Mouse (Mus musculus) intestine, embryonic 15.5 days (tissue): Measurements from ENCODE around the gene Ccdc63. TPM values are rescaled to one million over a fixed set of nuclear protein-coding genes. Genes with fewer than 3 reads are reported as not detected.
"Not testable (repeated sequence)": the region's sequence is repeated elsewhere in the genome, so short reads cannot be mapped to it uniquely, and the experiment has no call there.

Experiments
- ATAC-seq: fragments of 200-750 bp; cut with Nextera tagmentation; 2 replicates; pipeline ENCODE4 v1.8.0; 2017; ENCODE audit warnings: moderate TSS enrichment, moderate library complexity
- H3K27ac ChIP-seq: fragments of 300-500 bp; sonication (generic); 2 replicates; pipeline ENCODE4 v1.5.1; 2015; ENCODE audit warnings: mild to moderate bottlenecking, inconsistent platforms
- H3K27me3 ChIP-seq: fragments of 300-500 bp; sonication (generic); replicated peaks from 2 replicates; pipeline ENCODE4 v1.6.1; 2015; ENCODE audit warnings: inconsistent platforms
- H3K36me3 ChIP-seq: fragments of 300-500 bp; sonication (generic); 2 replicates; pipeline ENCODE4 v1.6.1; 2015; ENCODE audit warnings: inconsistent platforms
- H3K4me1 ChIP-seq: fragments of 300-500 bp; sonication (generic); replicated peaks from 2 replicates; pipeline ENCODE4 v1.6.1; 2015; ENCODE audit warnings: inconsistent platforms
- H3K4me2 ChIP-seq: fragments of 300-500 bp; sonication (generic); replicated peaks from 2 replicates; pipeline ENCODE4 v1.6.1; 2015; ENCODE audit warnings: mild to moderate bottlenecking, inconsistent platforms
- H3K4me3 ChIP-seq: fragments of 300-500 bp; sonication (generic); replicated peaks from 2 replicates; pipeline ENCODE4 v1.5.1; 2015; ENCODE audit warnings: inconsistent platforms
- H3K9ac ChIP-seq: fragments of 300-500 bp; sonication (generic); 2 replicates; pipeline ENCODE4 v1.6.1; 2015; ENCODE audit warnings: inconsistent platforms
- H3K9me3 ChIP-seq: fragments of 300-500 bp; sonication (generic); 2 replicates; pipeline ENCODE4 v1.6.1; 2016; ENCODE audit warnings: inconsistent platforms
- WGBS: fragments of 180-500 bp; shearing (Covaris S2); methylation state at CpG from one replicate; pipeline ENCODE4 v1.1.7; 2015; 5-methylcytosine and 5-hydroxymethylcytosine counted together
- polyA plus RNA-seq: library from polyadenylated mRNA; unstranded; fragments of >200 nt; fragmentation: Nextera tagmentation; extraction: Ambion mirVana; gene quantifications from 2 replicates; pipeline ENCODE4 v1.2.1, GENCODE M21; 2015

The Ccdc63 gene
- polyA plus RNA-seq, 1 experiment from 2014 or later: not detected

GRCm38 (mm10) chr5:122164011-122164410 lies 23.4 kb upstream of the Ccdc63 start:
- ATAC-seq: no peak
- Histone ChIP-seq H3K36me3 (peaks cover 20% of the 10 kb centered on the region), H3K4me3 (no peak overlapping the region), H3K27ac (no peak overlapping the region), H3K27me3 (no peaks in the 10 kb centered on the region), H3K9ac (no peak overlapping the region), H3K4me1 (peaks cover 47% of the 10 kb centered on the region), H3K9me3 (no peaks in the 10 kb centered on the region), H3K4me2 (no peak overlapping the region)
- 58% methylated on average over 3 of the region's 3 CpGs for WGBS

- Histone ChIP-seq H3K4me1 (peaks cover 47% of the 10 kb centered on the region), H3K4me2 (0 out of 2 replicates have a peak overlapping the region, but pooled peaks have one; percentile 1), H3K36me3 (peaks cover 15% of the 10 kb centered on the region; the same call in 1 of the 2 replicates), H3K27me3 (no peaks in the 10 kb centered on the region), H3K9ac (no peak overlapping the region), H3K9me3 (no peaks in the 10 kb centered on the region), H3K4me3 (no peak overlapping the region), H3K27ac (no peak overlapping the region)
- WGBS: 46% methylated on average over 6 of the region's 6 CpGs
- no peak for ATAC-seq
Observed at GRCm38 (mm10) chr5:122163194-122163593, 22.6 kb upstream of the Ccdc63 start.

GRCm38 (mm10) chr5:122158557-122159515 lies 18.2 kb upstream of the Ccdc63 start:
- Histone ChIP-seq H3K4me1 (peaks cover 53% of the 10 kb centered on the region), H3K4me2 (peak overlapping the region; percentile 72), H3K27ac (peak overlapping the region; percentile 81), H3K36me3 (peaks cover 4% of the 10 kb centered on the region; the same call in 1 of the 2 replicates), H3K9ac (peak overlapping the region; percentile 90), H3K4me3 (peak overlapping the region; percentile 63), H3K9me3 (no peaks in the 10 kb centered on the region), H3K27me3 (no peaks in the 10 kb centered on the region)
- ATAC-seq: peak; percentile 7; the same call in 1 of the 2 replicates
- 2% methylated on average over 30 of the region's 42 CpGs for WGBS

GRCm38 (mm10) chr5:122157827-122158381 lies 17.3 kb upstream of the Ccdc63 start, which contains the start of gene Ppp1cc:
Gene Ppp1cc (plus strand): TSS chr5:122158278.
- peak; percentile 91 for ATAC-seq
- H3K9ac ChIP-seq: peak within 1 kb of the TSS; percentile 90
- H3K27me3 ChIP-seq: no peaks in the 10 kb centered on the region
- peak within 1 kb of the TSS; percentile 72 for H3K4me2 ChIP-seq
- H3K36me3 ChIP-seq: 0 out of 2 replicates have a peak, but pooled peaks cover 2% of the 10 kb centered on the region
- under 1% methylated on average over 52 of the region's 54 CpGs for WGBS
- H3K27ac ChIP-seq: peak within 1 kb of the TSS; percentile 89
- peak within 1 kb of the TSS; percentile 63 for H3K4me3 ChIP-seq
- no peaks in the 10 kb centered on the region for H3K9me3 ChIP-seq
- peaks cover 45% of the 10 kb centered on the region for H3K4me1 ChIP-seq

GRCm38 (mm10) chr5:122156486-122156885 lies 15.9 kb upstream of the Ccdc63 start:
- Histone ChIP-seq H3K4me2 (no peak overlapping the region), H3K9ac (no peak overlapping the region), H3K4me3 (no peak overlapping the region), H3K27me3 (no peaks in the 10 kb centered on the region), H3K9me3 (no peaks in the 10 kb centered on the region), H3K4me1 (peaks cover 32% of the 10 kb centered on the region), H3K36me3 (0 out of 2 replicates have a peak, but pooled peaks cover 1% of the 10 kb centered on the region), H3K27ac (no peak overlapping the region)
- no peak for ATAC-seq
- 57% methylated on average over 2 of the region's 2 CpGs for WGBS

- Histone ChIP-seq H3K9ac (no peak overlapping the region), H3K27ac (peak overlapping the region; percentile 42; the same call in 1 of the 2 replicates), H3K27me3 (no peaks in the 10 kb centered on the region), H3K36me3 (no peaks in the 10 kb centered on the region), H3K4me1 (peaks cover 23% of the 10 kb centered on the region), H3K4me2 (no peak overlapping the region), H3K4me3 (no peak overlapping the region), H3K9me3 (no peaks in the 10 kb centered on the region)
- peak; percentile 57 for ATAC-seq
Observed at GRCm38 (mm10) chr5:122155613-122156012, 15.0 kb upstream of the Ccdc63 start.

- WGBS: 63% methylated on average over 3 of the region's 3 CpGs
- H3K9me3 ChIP-seq: no peaks in the 10 kb centered on the region
- H3K27me3 ChIP-seq: no peaks in the 10 kb centered on the region
- H3K36me3 ChIP-seq: no peaks in the 10 kb centered on the region
- H3K27ac ChIP-seq: no peak overlapping the region
- H3K4me3 ChIP-seq: no peak overlapping the region
- peaks cover 16% of the 10 kb centered on the region for H3K4me1 ChIP-seq
- no peak overlapping the region for H3K9ac ChIP-seq
- H3K4me2 ChIP-seq: no peak overlapping the region
- no peak for ATAC-seq
Observed at GRCm38 (mm10) chr5:122154782-122155181, 14.2 kb upstream of the Ccdc63 start.

- Histone ChIP-seq H3K4me1 (peaks cover 15% of the 10 kb centered on the region), H3K27ac (no peak overlapping the region), H3K27me3 (no peaks in the 10 kb centered on the region), H3K4me2 (no peak overlapping the region), H3K9me3 (no peaks in the 10 kb centered on the region), H3K36me3 (no peaks in the 10 kb centered on the region), H3K4me3 (no peak overlapping the region), H3K9ac (no peak overlapping the region)
- no peak for ATAC-seq
- WGBS: 23% methylated on average over 13 of the region's 14 CpGs
Observed at GRCm38 (mm10) chr5:122154006-122154405, 13.4 kb upstream of the Ccdc63 start.

GRCm38 (mm10) chr5:122152508-122152907 lies 11.9 kb upstream of the Ccdc63 start:
- H3K4me2 ChIP-seq, H3K9ac ChIP-seq, H3K9me3 ChIP-seq, H3K4me3 ChIP-seq, H3K27ac ChIP-seq, H3K27me3 ChIP-seq, ATAC-seq, H3K36me3 ChIP-seq: not testable (repeated sequence)
- 93% methylated on average over 5 of the region's 5 CpGs for WGBS
- H3K4me1 ChIP-seq: peaks cover 15% of the 10 kb centered on the region

- peaks cover 10% of the 10 kb centered on the region; the same call in 1 of the 2 replicates for H3K4me1 ChIP-seq
- 56% methylated on average over 4 of the region's 4 CpGs for WGBS
- no peak overlapping the region for H3K4me2 ChIP-seq
- no peak overlapping the region for H3K4me3 ChIP-seq
- H3K27ac ChIP-seq: no peak overlapping the region
- no peak for ATAC-seq
- no peaks in the 10 kb centered on the region for H3K9me3 ChIP-seq
- no peak overlapping the region for H3K9ac ChIP-seq
- H3K36me3 ChIP-seq: no peaks in the 10 kb centered on the region
- H3K27me3 ChIP-seq: no peaks in the 10 kb centered on the region
Observed at GRCm38 (mm10) chr5:122149259-122149658, 8.6 kb upstream of the Ccdc63 start.

- Histone ChIP-seq H3K27me3 (no peaks in the 10 kb centered on the region), H3K4me3 (no peak overlapping the region), H3K4me1 (peaks cover 10% of the 10 kb centered on the region; the same call in 1 of the 2 replicates), H3K36me3 (no peaks in the 10 kb centered on the region), H3K4me2 (no peak overlapping the region), H3K9ac (no peak overlapping the region), H3K9me3 (no peaks in the 10 kb centered on the region), H3K27ac (no peak overlapping the region)
- WGBS: 61% methylated on average over 1 of the region's 1 CpGs
- ATAC-seq: no peak
Observed at GRCm38 (mm10) chr5:122148107-122148506, 7.5 kb upstream of the Ccdc63 start.

- peak; percentile 11; the same call in 1 of the 2 replicates for ATAC-seq
- Histone ChIP-seq H3K27me3 (no peaks in the 10 kb centered on the region), H3K4me1 (peaks cover 10% of the 10 kb centered on the region; the same call in 1 of the 2 replicates), H3K27ac (peak overlapping the region; percentile 84), H3K36me3 (no peaks in the 10 kb centered on the region), H3K4me3 (no peak overlapping the region), H3K4me2 (peak overlapping the region; percentile 40; the same call in 1 of the 2 replicates), H3K9ac (no peak overlapping the region), H3K9me3 (no peaks in the 10 kb centered on the region)
Observed at GRCm38 (mm10) chr5:122146609-122147008, 6.0 kb upstream of the Ccdc63 start.
